Mouse (Mus musculus) inflammation-experienced regulatory T-cells (primary cell): ENCODE data around the gene Myoz1. TPM values are rescaled to one million over a fixed set of nuclear protein-coding genes. Genes with fewer than 3 reads are reported as not detected.

Source experiments
- polyA plus RNA-seq, 2 experiments: library from polyadenylated mRNA; unstranded; fragments of 100-300 nt; shearing (Covaris generic); gene quantifications; one replicate each; pipeline ENCODE4 v1.2.1; 2017

Gene Myoz1
- polyA plus RNA-seq: 1 to 10 TPM in 1 of 2 experiments, not detected in 1; 4.7 TPM

DNA sequence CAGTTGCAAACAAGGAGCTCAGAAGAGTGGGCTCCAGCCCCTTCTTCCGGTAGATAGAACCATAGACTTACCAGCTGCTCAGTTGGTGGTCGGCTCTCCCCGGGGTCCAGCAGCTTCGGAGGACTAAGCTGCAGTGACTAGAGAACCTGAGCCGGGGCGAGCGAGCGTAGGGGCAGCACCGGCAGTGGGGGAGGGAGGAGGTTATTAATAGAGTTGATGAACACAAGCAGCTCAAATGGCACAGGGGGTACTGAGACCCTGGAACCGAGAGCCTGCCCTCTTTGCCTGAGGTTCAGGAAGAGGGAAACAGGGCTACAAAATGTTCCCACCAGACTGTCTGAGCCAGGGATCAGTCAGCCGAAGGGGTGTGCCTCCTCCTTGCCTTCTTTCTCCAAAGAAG, at the start of gene Myoz1:
Gene Myoz1 (minus strand): TSS at position 180 of the 400 bp plus-strand sequence.

DNA sequence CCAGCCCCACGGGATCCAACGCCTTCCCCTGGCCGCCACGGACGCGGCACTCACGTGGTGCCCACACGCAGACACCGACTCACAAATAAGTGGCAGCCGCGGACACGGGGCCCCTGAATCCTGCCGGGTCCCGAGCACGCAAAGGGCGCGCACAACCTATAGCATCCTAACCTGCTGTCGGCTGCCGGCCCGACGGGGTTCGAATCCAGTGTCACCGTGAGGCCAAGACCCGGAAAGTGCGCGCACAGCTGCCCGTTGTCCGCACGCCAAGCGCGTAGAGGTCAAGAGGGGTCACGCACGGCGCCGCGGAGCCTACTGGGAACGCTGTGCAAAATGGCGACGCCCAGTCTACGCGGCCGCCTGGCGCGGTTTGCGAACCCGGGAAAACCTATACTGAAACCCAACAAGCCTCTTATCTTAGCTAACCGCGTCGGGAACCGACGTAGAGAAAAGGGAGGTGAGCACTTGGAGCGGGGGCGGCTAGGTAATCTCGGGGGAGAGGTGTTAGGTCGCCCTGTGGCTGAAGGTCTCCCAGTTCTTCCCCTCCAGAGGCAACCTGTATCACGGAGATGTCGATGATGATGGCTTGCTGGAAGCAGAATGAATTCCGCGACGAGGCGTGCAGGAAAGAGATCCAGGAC, 46.5 kb upstream of the Myoz1 start, which contains the start of gene Chchd1:
Gene Chchd1 (plus strand): TSS at position 266 of the 641 bp plus-strand sequence.

DNA sequence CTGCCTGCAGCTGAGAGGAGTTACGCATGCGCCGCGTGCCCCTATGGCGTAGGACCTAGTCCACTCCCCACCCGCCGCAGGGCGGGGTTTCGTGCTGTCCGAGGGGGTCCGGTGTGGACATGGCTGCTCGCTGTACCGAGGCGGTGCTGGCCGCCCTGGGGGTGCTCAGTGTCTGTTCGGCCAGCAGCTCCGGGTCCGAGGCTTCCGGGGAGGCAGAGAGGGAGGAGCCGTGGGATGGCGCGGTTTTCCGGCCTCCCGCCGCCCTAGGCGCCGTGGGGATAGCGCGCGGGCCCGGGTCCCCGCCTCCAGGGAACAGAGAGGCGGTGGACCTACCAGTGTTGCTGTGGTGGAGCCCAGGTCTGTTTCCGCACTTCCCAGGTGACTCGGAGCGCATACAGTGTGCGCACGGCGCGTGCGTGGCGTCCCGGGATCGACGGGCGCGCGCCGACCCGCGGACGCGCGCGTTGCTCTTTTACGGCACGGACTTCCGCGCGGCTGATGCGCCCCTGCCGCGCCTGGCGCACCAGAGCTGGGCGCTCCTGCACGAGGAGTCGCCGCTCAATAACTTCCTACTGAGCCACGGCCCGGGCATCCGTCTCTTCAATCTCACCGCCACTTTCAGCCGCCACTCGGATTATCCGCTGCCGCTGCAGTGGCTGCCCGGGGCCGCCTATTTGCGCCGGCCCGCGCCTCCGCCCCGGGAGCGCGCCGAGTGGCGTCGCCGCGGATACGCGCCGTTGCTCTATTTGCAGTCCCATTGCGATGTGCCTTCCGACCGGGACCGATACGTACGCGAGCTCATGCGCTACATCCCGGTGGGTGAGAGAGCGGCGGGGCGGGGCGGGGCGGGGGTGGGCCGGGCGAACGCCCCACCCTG, 38.8 kb upstream of the Myoz1 start, which contains the start of gene Fut11:
Gene Fut11 (plus strand): TSS at position 85 of the 877 bp plus-strand sequence.

DNA sequence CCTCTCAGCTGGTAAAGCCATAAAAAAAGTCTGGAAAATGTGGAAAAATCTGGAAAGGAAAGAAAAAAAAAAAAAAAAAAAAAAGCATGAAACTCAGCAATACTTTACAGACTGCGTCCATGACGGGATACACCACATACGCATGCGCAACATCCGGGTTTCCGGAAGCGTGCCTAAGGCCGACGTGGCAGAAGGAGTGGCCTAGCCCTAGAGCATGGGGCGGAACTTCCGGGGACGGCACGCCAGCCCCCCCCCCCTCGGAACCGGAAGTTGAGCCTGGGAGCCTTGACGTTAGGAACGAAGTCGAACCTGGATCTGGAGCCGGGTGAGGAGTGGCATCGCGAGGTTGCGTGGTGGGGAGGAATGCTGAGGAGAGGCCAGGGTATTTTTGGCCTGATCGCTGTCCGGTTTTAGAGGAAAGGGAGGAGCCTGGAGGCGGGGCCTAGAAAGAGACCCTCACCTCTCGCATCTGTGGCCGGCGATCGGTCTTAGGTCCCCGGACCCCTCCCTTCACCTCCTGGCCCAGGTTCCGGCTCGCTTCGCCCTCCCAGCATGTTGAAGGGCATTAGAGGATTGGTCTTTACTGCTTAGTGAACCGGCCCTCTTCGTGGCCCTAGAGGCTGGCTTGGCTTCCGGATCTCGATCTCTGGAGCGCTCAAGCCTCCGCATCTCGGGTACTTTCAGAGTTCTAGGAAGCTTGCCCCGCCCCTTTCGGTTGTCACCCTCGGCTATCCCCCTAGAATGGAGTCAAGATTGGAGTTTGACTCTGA, 17.9 kb upstream of the Myoz1 start, which contains the start of gene Sec24c:
Gene Sec24c (plus strand): TSS at position 245 of the 770 bp plus-strand sequence.

DNA sequence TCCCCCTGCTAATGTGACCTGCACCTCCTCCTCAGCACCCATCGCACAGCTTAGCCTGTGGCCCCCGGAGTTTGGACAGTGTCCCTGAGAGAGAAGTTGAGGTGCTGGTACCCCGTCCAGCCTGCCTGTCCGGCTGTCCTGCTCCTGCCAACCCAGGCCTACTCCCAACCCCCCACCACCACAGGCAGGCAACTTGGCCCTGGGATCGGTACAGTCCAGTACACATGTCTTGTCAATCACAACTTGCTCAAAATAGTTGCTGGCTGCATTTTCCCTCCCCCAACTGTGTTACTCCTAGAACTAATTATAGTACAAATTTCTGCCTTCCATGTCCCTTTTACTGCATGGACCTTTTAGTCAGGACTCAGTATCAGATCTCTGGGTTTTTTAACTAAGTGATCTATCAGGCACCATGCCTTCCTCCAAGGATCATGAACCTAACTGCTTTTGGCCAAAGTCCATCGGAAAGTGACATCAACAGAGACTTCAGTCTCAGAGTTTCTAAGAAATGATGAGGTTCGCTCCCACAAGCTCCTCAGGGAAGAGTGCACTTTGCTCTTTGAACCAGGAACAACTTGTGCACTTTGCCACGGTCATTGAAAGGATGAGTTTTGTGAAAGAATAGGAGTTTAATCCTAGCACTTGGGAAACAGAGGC, 11.9 kb upstream of the Myoz1 start, which contains the start of gene Synpo2l:
Gene Synpo2l (minus strand): TSS at position 201 of the 657 bp plus-strand sequence.

DNA sequence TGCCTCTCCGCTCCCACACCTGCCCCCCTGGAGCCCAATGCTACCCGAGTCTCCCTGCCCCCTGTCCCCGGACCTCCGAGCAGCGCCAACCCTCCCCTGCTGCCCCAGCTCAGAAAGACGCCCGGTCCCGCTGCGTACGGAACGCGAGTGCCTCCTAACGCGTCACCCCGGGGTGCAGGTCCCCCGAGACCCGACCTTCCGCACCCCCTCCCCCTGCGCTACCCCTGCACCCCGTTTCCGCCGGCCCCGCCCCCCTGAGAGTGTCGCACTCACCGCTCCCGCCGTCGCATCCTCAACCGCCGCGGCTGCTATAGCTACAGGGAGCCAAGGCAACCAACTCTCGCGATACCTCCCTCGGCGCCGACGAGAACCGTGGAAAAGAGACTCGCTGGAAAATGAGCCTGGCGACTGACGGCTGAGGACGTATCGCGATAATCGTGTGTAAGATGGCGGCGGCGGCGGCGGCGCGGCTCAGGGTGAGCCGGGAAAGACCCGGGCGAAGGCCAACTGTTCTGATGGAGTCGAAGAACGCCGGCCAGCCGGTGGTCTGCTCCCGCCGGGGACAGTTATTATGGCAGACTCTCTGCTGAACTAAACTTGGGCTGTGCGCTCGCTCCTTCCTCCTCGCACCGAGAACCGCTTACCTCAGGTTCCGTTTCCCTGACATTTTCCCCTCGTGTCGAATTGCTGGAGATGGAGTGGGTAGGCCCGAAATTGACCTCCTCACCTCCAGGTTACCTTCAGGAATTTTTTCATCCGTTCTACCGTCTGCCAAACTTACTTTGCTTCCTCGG, 15.5 kb downstream of the Myoz1 start, which contains the start of gene Usp54:
Gene Usp54 (minus strand): TSS at position 420 of the 794 bp plus-strand sequence.

Other genes starting within 250 kb of the Myoz1 start
- gene Cfap70, start 204.3 kb downstream of the Myoz1 start, polyA plus RNA-seq: under 1 TPM; 0.37 to 0.50 TPM
- gene Anxa7, start 176.4 kb downstream of the Myoz1 start, polyA plus RNA-seq: 10 to 100 TPM; 53.2 to 67.1 TPM
- 1 to 10 TPM in 1 of 2 experiments, under 1 TPM in 1; 0.31 to 1.8 TPM for gene Mss51, start 159.6 kb downstream of the Myoz1 start, polyA plus RNA-seq
- gene Ppp3cb, start 110.0 kb downstream of the Myoz1 start, polyA plus RNA-seq: 10 to 100 TPM; 21.2 to 26.0 TPM
- 1 to 10 TPM in 1 of 2 experiments, under 1 TPM in 1; 0.78 to 3.6 TPM for gene Usp54, start 15.5 kb downstream of the Myoz1 start, polyA plus RNA-seq
- under 1 TPM; 0.14 to 0.37 TPM for gene Synpo2l, start 11.8 kb upstream of the Myoz1 start, polyA plus RNA-seq
- gene Sec24c, start 17.8 kb upstream of the Myoz1 start, polyA plus RNA-seq: 100 to 1,000 TPM; 211 to 253 TPM
- 10 to 100 TPM; 11.4 to 24.7 TPM for gene Fut11, start 38.4 kb upstream of the Myoz1 start, polyA plus RNA-seq
- 100 to 1,000 TPM; 100 to 109 TPM for gene Chchd1, start 46.5 kb upstream of the Myoz1 start, polyA plus RNA-seq
- gene Zswim8, start 51.0 kb upstream of the Myoz1 start, polyA plus RNA-seq: 10 to 100 TPM; 42.7 to 46.8 TPM
- gene Ndst2, start 78.0 kb upstream of the Myoz1 start, polyA plus RNA-seq: 10 to 100 TPM; 45.7 to 68.8 TPM
- 10 to 100 TPM in 1 of 2 experiments, 1 to 10 TPM in 1; 7.8 to 12.4 TPM for gene Camk2g, start 137.5 kb upstream of the Myoz1 start, polyA plus RNA-seq
- not detected for gene Plau, start 180.1 kb upstream of the Myoz1 start, polyA plus RNA-seq